Mouse (Mus musculus) limb, embryonic 13.5 days (tissue): ENCODE results near the gene Spata3. TPM values are rescaled to one million over a fixed set of nuclear protein-coding genes. Genes with fewer than 3 reads are reported as not detected.
A peak's percentile ranks its signal among the peaks of the same experiment; 100 is the strongest.

Source experiments
- ATAC-seq: fragments of 200-750 bp; cut with Nextera tagmentation; 2 replicates; pipeline ENCODE4 v1.8.0; 2017; ENCODE audit warnings: low read depth, moderate number of reproducible peaks, moderate TSS enrichment; ENCODE audit not compliant: low FRiP score
- H3K27ac ChIP-seq: fragments of 300-500 bp; sonication (generic); 2 replicates; pipeline ENCODE4 v1.5.1; 2015; ENCODE audit warnings: inconsistent platforms, mild to moderate bottlenecking, moderate library complexity
- H3K27me3 ChIP-seq: fragments of 300-500 bp; sonication (generic); 2 replicates; pipeline ENCODE4 v1.6.1; 2015; ENCODE audit warnings: mild to moderate bottlenecking, inconsistent platforms
- H3K36me3 ChIP-seq: fragments of 300-500 bp; sonication (generic); 2 replicates; pipeline ENCODE4 v1.6.1; 2015; ENCODE audit warnings: inconsistent platforms, mild to moderate bottlenecking, moderate library complexity
- H3K4me1 ChIP-seq: fragments of 300-500 bp; sonication (generic); 2 replicates; pipeline ENCODE4 v1.6.1; 2015; ENCODE audit warnings: inconsistent platforms
- H3K4me2 ChIP-seq: fragments of 300-500 bp; sonication (generic); replicated peaks from 2 replicates; pipeline ENCODE4 v1.6.1; 2015; ENCODE audit warnings: inconsistent platforms, mild to moderate bottlenecking, moderate library complexity
- H3K4me3 ChIP-seq: fragments of 300-500 bp; sonication (generic); 2 replicates; pipeline ENCODE4 v1.5.1; 2015; ENCODE audit warnings: moderate library complexity, mild to moderate bottlenecking, inconsistent platforms
- H3K9ac ChIP-seq: fragments of 300-500 bp; sonication (generic); 2 replicates; pipeline ENCODE4 v1.6.1; 2015; ENCODE audit warnings: mild to moderate bottlenecking, inconsistent platforms
- H3K9me3 ChIP-seq: fragments of 300-500 bp; sonication (generic); 2 replicates; pipeline ENCODE4 v1.6.1; 2016; ENCODE audit warnings: inconsistent platforms
- WGBS: fragments of 180-500 bp; shearing (Covaris S2); methylation state at CpG from one replicate; pipeline ENCODE4 v1.1.7; 2015; 5-methylcytosine and 5-hydroxymethylcytosine counted together
- polyA plus RNA-seq: library from polyadenylated mRNA; unstranded; fragments of >200 nt; fragmentation: Nextera tagmentation; extraction: Ambion mirVana; gene quantifications from 2 replicates; pipeline ENCODE4 v1.2.1, GENCODE M21; 2015

Spata3 gene
- polyA plus RNA-seq, 1 experiment from 2014 or later: not detected

DNA sequence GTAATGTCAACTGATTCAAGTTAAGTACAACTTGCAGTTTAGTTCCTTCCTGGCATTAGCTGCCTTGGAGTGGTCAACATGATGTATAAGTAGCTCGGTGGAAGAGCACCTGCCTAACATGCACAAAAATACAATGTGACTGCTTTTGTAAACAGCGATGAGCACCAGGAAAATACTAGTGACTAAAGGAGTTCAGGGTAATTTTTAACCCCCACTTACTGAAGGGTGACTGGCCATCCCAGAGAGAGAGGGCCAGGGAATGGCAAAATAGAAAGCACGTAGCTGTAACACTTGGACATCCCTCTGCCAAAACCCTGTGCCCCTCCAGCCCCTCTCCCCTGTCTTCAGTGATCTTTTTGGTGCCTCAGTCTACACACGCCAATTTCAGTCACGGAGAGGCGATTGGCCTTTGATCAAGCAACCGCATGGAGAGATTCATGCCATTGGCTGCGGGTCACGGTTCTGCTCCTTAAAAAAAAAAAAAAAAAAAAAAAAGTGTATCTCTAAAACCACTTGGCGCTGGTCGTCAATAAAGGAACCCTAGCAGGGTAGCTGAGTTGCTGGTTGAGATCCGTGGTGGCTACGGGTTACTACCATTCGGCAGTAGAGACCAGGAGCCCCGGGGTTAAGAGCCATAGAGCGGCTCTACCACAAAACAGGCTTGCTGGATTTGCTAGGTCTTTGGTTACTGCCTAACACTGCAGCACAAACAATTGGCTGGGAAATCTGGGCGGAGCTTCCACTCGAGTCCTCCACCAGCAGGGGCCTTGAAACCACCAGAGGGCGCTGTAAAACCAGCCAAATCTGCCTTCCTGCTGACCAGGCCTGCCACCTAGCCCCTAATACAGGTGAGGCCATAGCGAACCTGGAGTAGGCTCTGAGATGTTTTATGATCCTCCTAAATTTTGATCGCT, 42.5 kb downstream of the Spata3 start:
- peak; percentile 78 for ATAC-seq
- no peaks in the 10 kb centered on the region for H3K9me3 ChIP-seq
- H3K4me2 ChIP-seq: peak overlapping the region; percentile 63
- peak overlapping the region; percentile 51; the same call in 1 of the 2 replicates for H3K9ac ChIP-seq
- H3K4me3 ChIP-seq: peak overlapping the region; percentile 39
- no peaks in the 10 kb centered on the region for H3K36me3 ChIP-seq
- no peak overlapping the region for H3K27ac ChIP-seq
- 11% methylated on average over 21 of the region's 21 CpGs for WGBS
- H3K4me1 ChIP-seq: 0 out of 2 replicates have a peak, but pooled peaks cover 7% of the 10 kb centered on the region
- H3K27me3 ChIP-seq: no peaks in the 10 kb centered on the region

DNA sequence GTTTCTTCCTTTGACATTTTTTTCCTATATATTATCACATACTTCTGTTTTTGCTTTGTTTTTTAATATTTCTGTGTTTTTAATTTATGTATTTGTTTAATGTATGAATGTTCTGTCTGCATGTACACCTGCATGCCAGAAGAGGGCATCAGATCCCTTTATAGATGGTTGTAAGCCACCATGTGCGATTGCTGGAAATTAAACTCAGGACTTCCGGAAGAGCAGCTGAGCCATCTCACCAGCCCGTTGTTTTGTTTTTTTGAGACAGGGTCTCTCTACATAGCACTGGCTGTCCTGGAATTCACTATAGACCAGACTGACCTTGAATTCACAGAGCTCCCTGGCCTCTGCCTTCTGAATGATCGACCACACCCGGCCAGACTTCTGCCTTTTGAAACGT, 45.9 kb downstream of the Spata3 start:
- ATAC-seq: no peak
- peaks cover 4% of the 10 kb centered on the region for H3K36me3 ChIP-seq
- H3K27me3 ChIP-seq: no peaks in the 10 kb centered on the region
- no peak overlapping the region for H3K4me2 ChIP-seq
- 84% methylated on average over 6 of the region's 6 CpGs for WGBS
- H3K4me1 ChIP-seq: peaks cover 12% of the 10 kb centered on the region
- H3K9ac ChIP-seq: no peak overlapping the region
- no peak overlapping the region for H3K27ac ChIP-seq
- no peaks in the 10 kb centered on the region for H3K9me3 ChIP-seq
- no peak overlapping the region for H3K4me3 ChIP-seq

DNA sequence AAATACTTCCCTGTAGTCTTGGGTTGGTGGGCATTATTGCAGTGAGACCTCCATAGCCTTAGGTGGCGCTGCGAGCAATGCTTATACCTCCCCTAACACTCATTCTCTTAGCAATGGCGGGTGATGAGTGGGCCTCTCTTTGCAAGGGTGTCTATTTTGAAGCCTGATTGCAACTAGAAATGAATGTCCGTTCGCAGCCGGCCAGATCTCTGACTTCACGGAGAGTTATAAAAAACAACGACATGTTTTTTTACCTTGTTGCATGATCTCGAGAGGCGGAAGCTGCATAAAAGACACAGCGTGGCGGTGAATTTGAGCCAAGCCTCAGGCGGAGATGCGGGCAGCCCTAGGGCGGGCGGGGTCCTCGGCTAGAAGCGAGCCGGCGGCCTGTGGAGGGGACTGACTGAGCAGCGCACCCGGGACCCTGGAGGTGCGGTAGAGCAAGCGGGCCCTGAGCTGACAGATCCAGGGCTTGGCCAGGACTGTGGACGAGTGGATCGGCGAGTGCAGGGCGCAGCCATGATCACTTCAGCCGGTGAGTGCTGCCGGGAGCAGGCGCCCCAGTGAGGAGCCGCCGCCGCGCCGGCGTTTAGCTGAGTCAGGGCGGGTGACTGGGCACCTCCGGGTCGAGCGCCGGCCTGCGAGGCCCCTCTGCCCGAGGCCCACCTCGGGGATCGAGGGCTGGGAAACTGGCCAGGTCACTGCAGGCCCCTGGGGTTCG, 47.8 kb downstream of the Spata3 start, which contains the start of gene Psmd1:
TSS of gene Psmd1 (plus strand) at position 117 of the 721 bp plus-strand sequence.
- ATAC-seq: peak; percentile 95
- peak within 1 kb of the TSS; percentile 98 for H3K4me3 ChIP-seq
- no peaks in the 10 kb centered on the region for H3K9me3 ChIP-seq
- under 1% methylated on average over 47 of the region's 47 CpGs for WGBS
- H3K4me1 ChIP-seq: peaks cover 10% of the 10 kb centered on the region
- peak within 1 kb of the TSS; percentile 93 for H3K4me2 ChIP-seq
- peak within 1 kb of the TSS; percentile 99 for H3K9ac ChIP-seq
- peaks cover 4% of the 10 kb centered on the region for H3K36me3 ChIP-seq
- peak within 1 kb of the TSS; percentile 72 for H3K27ac ChIP-seq
- no peaks in the 10 kb centered on the region for H3K27me3 ChIP-seq

DNA sequence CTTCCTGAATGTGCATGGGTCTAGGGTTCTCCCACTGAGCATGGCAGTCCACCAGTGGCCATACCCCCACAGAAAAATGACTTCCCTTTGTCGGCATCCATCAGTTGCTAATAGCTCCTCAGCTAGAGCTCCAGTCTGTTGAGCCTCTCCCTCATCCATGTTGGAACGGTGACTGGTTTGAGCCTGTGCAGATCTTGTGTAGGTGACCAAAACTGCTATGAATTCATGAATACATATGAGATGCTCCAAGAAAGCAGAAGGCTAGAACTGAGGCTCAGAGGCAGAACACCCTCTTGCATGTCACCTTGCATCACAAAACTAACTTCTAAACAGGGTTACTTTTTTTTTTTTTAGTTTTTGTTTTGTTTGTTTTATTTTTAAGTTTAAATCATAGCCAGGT, 59.9 kb downstream of the Spata3 start:
- no peak overlapping the region for H3K4me2 ChIP-seq
- H3K27me3 ChIP-seq: no peaks in the 10 kb centered on the region
- H3K9ac ChIP-seq: no peak overlapping the region
- H3K27ac ChIP-seq: no peak overlapping the region
- no peak overlapping the region for H3K4me3 ChIP-seq
- no peak for ATAC-seq
- peaks cover 80% of the 10 kb centered on the region for H3K36me3 ChIP-seq
- H3K9me3 ChIP-seq: no peaks in the 10 kb centered on the region; the same call in 1 of the 2 replicates
- 94% methylated on average over 2 of the region's 2 CpGs for WGBS
- H3K4me1 ChIP-seq: no peaks in the 10 kb centered on the region

Other genes starting within 250 kb of the Spata3 start
- 1.0 and 1.4 TPM in 2 replicates for gene A630001G21Rik, start 238.2 kb upstream of the Spata3 start, polyA plus RNA-seq
- 28.1 and 28.5 TPM in 2 replicates for gene Cab39, start 223.4 kb upstream of the Spata3 start, polyA plus RNA-seq
- gene Itm2c, start 122.5 kb upstream of the Spata3 start, polyA plus RNA-seq: 289 and 290 TPM in 2 replicates
- gene 4933407L21Rik, start 88.3 kb upstream of the Spata3 start, polyA plus RNA-seq: 0.56 and 0.77 TPM in 2 replicates
- gene Gpr55, start 55.8 kb upstream of the Spata3 start, polyA plus RNA-seq: 0.10 TPM in 1 of 2 replicates, not detected in the other
- 0.31 and 0.61 TPM in 2 replicates for gene 2810459M11Rik, start 29.0 kb downstream of the Spata3 start, polyA plus RNA-seq
- 179 TPM in 2 replicates for gene Psmd1, start 47.6 kb downstream of the Spata3 start, polyA plus RNA-seq
- 0.55 and 1.0 TPM in 2 replicates for gene Htr2b, start 95.2 kb downstream of the Spata3 start, polyA plus RNA-seq
- 0.28 TPM in 1 of 2 replicates, not detected in the other for gene Gm21972, start 116.8 kb downstream of the Spata3 start, polyA plus RNA-seq
- 28.3 and 30.4 TPM in 2 replicates for gene Armc9, start 138.0 kb downstream of the Spata3 start, polyA plus RNA-seq